Mouse (Mus musculus): ENCODE measurements around the gene Hivep1.

Hivep1 gene

GRCm38 (mm10) chr13:42228849-42229248 is 177.0 kb downstream of the Hivep1 start:
- DNase-seq (ENCODE audit: low spot score): no peak

GRCm38 (mm10) chr13:42233741-42234419 is 182.1 kb downstream of the Hivep1 start:
- no peak for DNase-seq (ENCODE audit: low spot score)

- peak; percentile 46 for DNase-seq (ENCODE audit: low spot score)
These were observed 186.7 kb downstream of the Hivep1 start for GRCm38 (mm10) chr13:42238520-42238919.

GRCm38 (mm10) chr13:42242131-42242530 is 190.3 kb downstream of the Hivep1 start:
- no peak for DNase-seq (ENCODE audit: low spot score)

Measured in lung, postnatal 25 days (tissue).